Mouse (Mus musculus) C2C12 (cell line): Measurements from ENCODE around the gene Gm3594.
"Not testable (repeated sequence)": the region's sequence is repeated elsewhere in the genome, so short reads cannot be mapped to it uniquely, and the experiment has no call there.

Experiments
- CTCF ChIP-seq: IDR thresholded peaks from one replicate; pipeline ENCODE4 v1.5.1; 2011; ENCODE audit not compliant: control insufficient read depth, insufficient read depth, insufficient read length
- FOSL1 ChIP-seq: IDR thresholded peaks from one replicate; pipeline ENCODE4 v1.8.0; 2011; ENCODE audit warnings: mild to moderate bottlenecking, low read length; ENCODE audit not compliant: poor library complexity, insufficient read depth, severe bottlenecking
- MYOD1 ChIP-seq: IDR thresholded peaks from one replicate; pipeline ENCODE4 v1.6.1; 2011; ENCODE audit warnings: low read depth; ENCODE audit not compliant: control insufficient read depth, insufficient read length
- USF1 ChIP-seq: IDR thresholded peaks from one replicate; pipeline ENCODE4 v1.6.1; 2011; ENCODE audit warnings: low read depth, mild to moderate bottlenecking, control low read depth, moderate library complexity

DNA sequence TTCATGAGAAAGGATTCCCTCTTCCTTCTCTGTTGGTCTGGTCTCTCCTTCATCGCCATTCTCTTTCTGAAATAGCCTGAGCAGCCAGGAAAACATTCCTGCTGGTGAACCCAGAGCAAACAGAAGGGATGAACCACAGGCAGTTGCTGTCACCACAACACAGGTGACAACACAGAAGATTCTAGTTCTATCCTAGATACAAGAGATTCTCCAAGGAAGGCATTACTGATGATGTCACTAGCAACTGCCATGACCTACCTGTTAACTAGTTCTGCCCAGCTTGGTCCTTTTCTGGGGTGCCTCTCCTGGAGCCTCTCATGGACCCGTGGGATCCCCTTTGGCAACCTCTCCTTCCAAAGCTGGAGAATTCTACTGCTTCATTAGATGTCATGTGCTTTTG is 32.0 kb downstream of the Gm3594 start, which contains the start of gene Gm3591:
- not testable (repeated sequence) for TF ChIP-seq FOSL1, CTCF, USF1, MYOD1
